Comparison of ENCODE assay signal across 34 mouse cellular contexts in genomic region chr19:37669486-37669885, GRCm38 (mm10). TPM values are rescaled to one million over a fixed set of nuclear protein-coding genes. Genes with fewer than 3 reads are reported as not detected.
DNase-seq lines count a peak whose midpoint lies in the region; ATAC-seq lines count a peak whose summit lies in the region.
"Had no signal": no experiment of that assay in that cellular context is flagged by ENCODE, and none has a peak within 500 bp of the region (broad histone marks: within the 10 kb centered on the region; RNA-seq: fewer than 3 reads in every experiment).

No protein-coding gene starts in this region.

- H3K9me3 ChIP-seq in intestine, embryonic 14.5 days (ENCODE audit: control insufficient read depth, low read length), result no peaks in the 10 kb centered on the region
- H3K9me3 ChIP-seq in intestine, embryonic 16.5 days (ENCODE audit: control insufficient read depth, low read length), result no peaks in the 10 kb centered on the region
- H3K9me3 ChIP-seq: embryonic facial prominence, embryonic 10.5 days; embryonic facial prominence, embryonic 13.5 days; forebrain, embryonic 10.5 days; forebrain, embryonic 13.5 days; hindbrain, embryonic 10.5 days; hindbrain, embryonic 13.5 days had no signal

- DNase-seq in kidney, postnatal 10 days, result peak; percentile 18
- no peak for DNase-seq in kidney, adult 18-20 months
- peak; percentile 34 for DNase-seq in intestine, embryonic 14.5 days (ENCODE audit: low spot score)
- DNase-seq in urinary bladder, postnatal 14 days (ENCODE audit: low spot score), result no peak
- DNase-seq: adrenal gland, adult 2 months; adrenal gland, postnatal 14 days; cerebellum, adult 11-12 months; cerebellum, adult 8-10 months; cerebellum, postnatal 10 days; cerebellum, postnatal 36 days; embryo, embryonic 11 days; gastrocnemius, postnatal 10 days; gastrocnemius, postnatal 36 days; heart, postnatal 36 days had no signal

- H3K27ac ChIP-seq in intestine, embryonic 14.5 days (ENCODE audit: low read depth), result no peak overlapping the region
- no peak overlapping the region for H3K27ac ChIP-seq in intestine, embryonic 16.5 days (ENCODE audit: low read length)
- H3K27ac ChIP-seq: embryonic facial prominence, embryonic 10.5 days; embryonic facial prominence, embryonic 13.5 days; forebrain, embryonic 10.5 days; forebrain, embryonic 13.5 days; hindbrain, embryonic 10.5 days; hindbrain, embryonic 13.5 days had no signal

- WGBS in intestine, embryonic 14.5 days, result 89% methylated on average over 5 of the region's 5 CpGs
- 84% methylated on average over 5 of the region's 5 CpGs for WGBS in intestine, embryonic 16.5 days

- no peaks in the 10 kb centered on the region for H3K36me3 ChIP-seq in intestine, embryonic 14.5 days (ENCODE audit: control insufficient read depth, insufficient read depth, low read length)
- H3K36me3 ChIP-seq in intestine, embryonic 16.5 days (ENCODE audit: control insufficient read depth, insufficient read depth, low read length), result no peaks in the 10 kb centered on the region
- H3K36me3 ChIP-seq: embryonic facial prominence, embryonic 10.5 days; embryonic facial prominence, embryonic 13.5 days; forebrain, embryonic 10.5 days; hindbrain, embryonic 10.5 days; hindbrain, embryonic 13.5 days had no signal

- H3K4me2 ChIP-seq in intestine, embryonic 14.5 days (ENCODE audit: low read length), result no peak overlapping the region
- no peak overlapping the region for H3K4me2 ChIP-seq in intestine, embryonic 16.5 days (ENCODE audit: low read depth, low read length)
- H3K4me2 ChIP-seq: embryonic facial prominence, embryonic 13.5 days; forebrain, embryonic 13.5 days; heart, embryonic 11.5 days; hindbrain, embryonic 13.5 days had no signal

- H3K27me3 ChIP-seq in intestine, embryonic 14.5 days (replicated peaks; ENCODE audit: control insufficient read depth, insufficient read depth, low read length), result no peaks in the 10 kb centered on the region
- H3K27me3 ChIP-seq in intestine, embryonic 16.5 days (replicated peaks; ENCODE audit: control insufficient read depth, insufficient read depth, low read length), result no peaks in the 10 kb centered on the region
- H3K27me3 ChIP-seq: embryonic facial prominence, embryonic 13.5 days; forebrain, embryonic 13.5 days; hindbrain, embryonic 13.5 days had no signal

- no peak for ATAC-seq in intestine, embryonic 14.5 days (replicated peaks; ENCODE audit: low FRiP score, low TSS enrichment, low read depth)
- ATAC-seq in intestine, embryonic 16.5 days, result peak; percentile 71
- ATAC-seq in erythroblast, adult 5-6 weeks (replicated peaks; ENCODE audit: low FRiP score, poor library complexity, severe bottlenecking), result no peak
- ATAC-seq: CD4-positive, CD25-positive, alpha-beta regulatory T cell, adult 4 months; forebrain, embryonic 13.5 days; forebrain, embryonic 16.5 days; hindbrain, embryonic 16.5 days had no signal

- peaks cover 5% of the 10 kb centered on the region; the same call in 1 of the 2 replicates for H3K4me1 ChIP-seq in intestine, embryonic 14.5 days (replicated peaks; ENCODE audit: control insufficient read depth, insufficient read depth, low read length)
- no peaks in the 10 kb centered on the region for H3K4me1 ChIP-seq in intestine, embryonic 16.5 days (ENCODE audit: control insufficient read depth, insufficient read depth, low read length)
- H3K4me1 ChIP-seq: hindbrain, embryonic 13.5 days had no signal

- H3K4me3 ChIP-seq in intestine, embryonic 14.5 days (ENCODE audit: low read depth, low read length), result no peak overlapping the region
- no peak overlapping the region for H3K4me3 ChIP-seq in intestine, embryonic 16.5 days (ENCODE audit: low read length)
- H3K4me3 ChIP-seq: embryonic facial prominence, embryonic 10.5 days; embryonic facial prominence, embryonic 13.5 days; forebrain, embryonic 10.5 days; forebrain, embryonic 13.5 days; hindbrain, embryonic 10.5 days; hindbrain, embryonic 13.5 days had no signal

- H3K9ac ChIP-seq in intestine, embryonic 14.5 days (ENCODE audit: low read length), result no peak overlapping the region
- H3K9ac ChIP-seq in intestine, embryonic 16.5 days (ENCODE audit: low read depth, low read length), result no peak overlapping the region
- H3K9ac ChIP-seq: embryonic facial prominence, embryonic 13.5 days; forebrain, embryonic 13.5 days; hindbrain, embryonic 13.5 days had no signal

RNA-seq across cellular contexts. Expression of gene Cyp26c1, which starts 15.9 kb away (rescaled TPM):
- not detected in 2 replicates for polyA plus RNA-seq in intestine, embryonic 14.5 days (2014; fragmentation: Nextera tagmentation; extraction: Ambion mirVana)
- polyA plus RNA-seq in intestine, embryonic 16.5 days (2015; fragmentation: Nextera tagmentation; extraction: Ambion mirVana), result not detected in 2 replicates
- not detected in 2 replicates for total RNA-seq in erythroblast, adult 5-6 weeks (2015; ENCODE audit: low replicate concordance)
- not detected in 2 replicates for total RNA-seq in erythroblast, adult 5-6 weeks (2017; ENCODE audit: low replicate concordance)
- total RNA-seq: adrenal gland, adult 2 months; adrenal gland, postnatal 14 days; adrenal gland, postnatal 4 days; gastrocnemius, adult 18-20 months; gastrocnemius, postnatal 36 days; granulocyte monocyte progenitor cell, adult 5-6 weeks; heart, adult 8-10 months; heart, postnatal 36 days had no signal
- polyA plus RNA-seq: adrenal gland, adult 2 months; CD4-positive, CD25-positive, alpha-beta regulatory T cell, adult 4 months; cortical plate, adult 2 months; forebrain, embryonic 13.5 days; forebrain, embryonic 16.5 days; heart, embryonic 11.5 days; heart, embryonic 14.5 days; heart, postnatal 0 days; hindbrain, embryonic 13.5 days; hindbrain, embryonic 16.5 days had no signal

RNA-seq across cellular contexts. Expression of gene Cyp26a1, which starts 28.1 kb away (rescaled TPM):
- polyA plus RNA-seq in intestine, embryonic 14.5 days (2014; fragmentation: Nextera tagmentation; extraction: Ambion mirVana), result 2.4 and 2.5 TPM in 2 replicates
- polyA plus RNA-seq in intestine, embryonic 16.5 days (2015; fragmentation: Nextera tagmentation; extraction: Ambion mirVana), result 0.45 and 0.82 TPM in 2 replicates
- total RNA-seq in erythroblast, adult 5-6 weeks (2015; ENCODE audit: low replicate concordance), result not detected in 2 replicates
- total RNA-seq in erythroblast, adult 5-6 weeks (2017; ENCODE audit: low replicate concordance), result not detected in 2 replicates
- total RNA-seq: adrenal gland, postnatal 14 days; gastrocnemius, adult 18-20 months; granulocyte monocyte progenitor cell, adult 5-6 weeks; heart, postnatal 36 days; MEL had no signal
- polyA plus RNA-seq: adrenal gland, adult 2 months; CD4-positive, CD25-positive, alpha-beta regulatory T cell, adult 4 months; forebrain, embryonic 16.5 days had no signal

Comparison
In these comparisons a context has a peak if more than half of its experiments do, and no peak if none do; other contexts are left out.
1. DNase-seq: peak in kidney, postnatal 10 days (single experiment) and intestine, embryonic 14.5 days (single experiment); none in kidney, adult 18-20 months (single experiment) and urinary bladder, postnatal 14 days (single experiment).